Mouse (Mus musculus): ENCODE data around the gene Zmynd10.

DNA sequence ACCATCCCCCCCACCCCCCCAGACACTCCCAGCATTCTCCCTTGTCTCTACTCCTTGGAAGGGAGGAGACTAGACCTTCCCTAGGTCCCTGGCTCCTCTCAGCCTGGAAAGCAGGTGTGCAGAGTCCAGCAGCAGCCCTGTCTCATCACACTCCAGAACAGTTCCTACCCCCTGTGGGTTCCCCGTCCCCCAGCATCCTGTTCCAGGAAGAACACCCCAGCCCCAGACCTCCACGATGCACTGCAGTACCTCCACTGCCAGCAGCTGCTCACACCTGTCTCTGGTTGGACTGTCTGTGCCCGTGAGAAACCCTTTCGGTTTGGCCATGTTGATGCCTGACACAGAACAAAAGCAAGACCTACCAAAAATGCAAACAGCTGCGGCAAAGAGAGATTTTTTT lies 25.9 kb upstream of the Zmynd10 start:
- TF ChIP-seq CTCF (IDR thresholded peaks at IDR 0.05; ENCODE audit: borderline replicate concordance, extremely low read depth, insufficient read depth, insufficient read length) (no peak), POLR2A (IDR thresholded peaks at IDR 0.05; ENCODE audit: borderline replicate concordance, extremely low read depth, insufficient read depth, insufficient read length, poor library complexity, severe bottlenecking) (no peak)

Measured in brain, embryonic 14.5 days (tissue).